Mouse (Mus musculus): ENCODE measurements around the gene Anapc15-ps. TPM values are rescaled to one million over a fixed set of nuclear protein-coding genes. Genes with fewer than 3 reads are reported as not detected.

The Anapc15-ps gene
- polyA plus RNA-seq, 1 experiment, result not detected

DNA sequence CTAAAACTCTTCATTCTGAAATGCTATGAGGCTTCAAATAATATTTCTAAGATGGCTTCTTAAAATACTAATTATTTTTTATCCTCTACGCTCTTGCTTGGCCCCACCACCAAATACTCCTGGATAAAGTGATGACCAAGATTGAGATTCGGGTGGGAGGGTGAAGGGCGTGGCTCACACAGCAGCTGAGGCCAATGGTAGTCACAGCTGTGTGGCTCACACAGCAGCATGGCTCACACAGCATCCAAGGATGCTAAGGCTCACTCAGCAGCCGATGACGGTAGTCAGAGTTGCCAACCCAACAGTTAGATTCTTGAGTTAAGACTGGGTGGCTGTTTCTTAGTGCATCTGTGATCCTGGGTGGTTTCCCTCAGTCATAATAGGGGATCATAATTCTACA lies 30.5 kb upstream of the Anapc15-ps start:
- no peaks in the 10 kb centered on the region for H3K27me3 ChIP-seq (replicated peaks; ENCODE audit: control insufficient read depth, insufficient read depth, low read length)
- H3K4me3 ChIP-seq (ENCODE audit: insufficient read depth, low read depth, low read length), result no peak overlapping the region
- no peak for DNase-seq
- TF ChIP-seq CTCF (conservative IDR thresholded peaks at IDR 0.05; ENCODE audit: insufficient read depth, insufficient read length, low read depth, low read length) (no peak), POLR2A (IDR thresholded peaks at IDR 0.05; ENCODE audit: low read depth, low read length) (no peak)
- H3K36me3 ChIP-seq (ENCODE audit: control insufficient read depth, insufficient read depth, low read length), result no peaks in the 10 kb centered on the region
- peaks cover 16% of the 10 kb centered on the region; the same call in 1 of the 2 replicates for H3K4me1 ChIP-seq (ENCODE audit: control insufficient read depth, insufficient read depth, low read length)
- 92% methylated on average over 5 of the region's 5 CpGs for WGBS
- no peak overlapping the region for H3K27ac ChIP-seq (ENCODE audit: insufficient read depth, low read depth, low read length)

DNA sequence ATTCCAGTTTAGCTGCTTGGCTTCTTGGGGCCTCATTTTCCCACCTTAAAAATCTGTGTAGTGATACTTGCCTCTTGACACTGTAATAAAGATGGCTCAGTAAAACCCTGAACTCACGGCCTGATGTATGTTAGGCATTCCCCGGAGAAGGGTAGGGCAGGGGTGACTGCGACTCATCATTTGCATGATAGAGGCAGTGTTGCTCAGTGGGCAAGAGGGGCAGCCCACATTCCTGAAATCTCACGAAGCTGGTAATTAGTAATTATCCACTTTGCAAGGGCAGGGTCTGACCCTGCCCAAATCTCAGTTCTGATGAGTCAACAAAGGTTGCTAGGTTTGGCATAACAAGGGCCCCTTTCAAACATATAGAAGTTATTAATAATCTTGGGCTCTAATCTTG lies 27.2 kb upstream of the Anapc15-ps start:
- no peak overlapping the region for H3K4me3 ChIP-seq (ENCODE audit: insufficient read depth, low read depth, low read length)
- no peak for DNase-seq
- H3K4me1 ChIP-seq (ENCODE audit: control insufficient read depth, insufficient read depth, low read length), result peaks cover 16% of the 10 kb centered on the region; the same call in 1 of the 2 replicates
- 84% methylated on average over 4 of the region's 4 CpGs for WGBS
- no peaks in the 10 kb centered on the region for H3K27me3 ChIP-seq (replicated peaks; ENCODE audit: control insufficient read depth, insufficient read depth, low read length)
- TF ChIP-seq POLR2A (IDR thresholded peaks at IDR 0.05; ENCODE audit: low read depth, low read length) (no peak), CTCF (conservative IDR thresholded peaks at IDR 0.05; ENCODE audit: insufficient read depth, insufficient read length, low read depth, low read length) (no peak)
- H3K36me3 ChIP-seq (ENCODE audit: control insufficient read depth, insufficient read depth, low read length), result no peaks in the 10 kb centered on the region
- no peak overlapping the region for H3K27ac ChIP-seq (ENCODE audit: insufficient read depth, low read depth, low read length)

GRCm38 (mm10) chr10:95698920-95699714 lies 25.9 kb upstream of the Anapc15-ps start:
- peak; percentile 94 for DNase-seq
- TF ChIP-seq CTCF (conservative IDR thresholded peaks at IDR 0.05; ENCODE audit: insufficient read depth, insufficient read length, low read depth, low read length), result no peak
- TF ChIP-seq POLR2A (IDR thresholded peaks at IDR 0.05; ENCODE audit: low read depth, low read length), result no peak

DNA sequence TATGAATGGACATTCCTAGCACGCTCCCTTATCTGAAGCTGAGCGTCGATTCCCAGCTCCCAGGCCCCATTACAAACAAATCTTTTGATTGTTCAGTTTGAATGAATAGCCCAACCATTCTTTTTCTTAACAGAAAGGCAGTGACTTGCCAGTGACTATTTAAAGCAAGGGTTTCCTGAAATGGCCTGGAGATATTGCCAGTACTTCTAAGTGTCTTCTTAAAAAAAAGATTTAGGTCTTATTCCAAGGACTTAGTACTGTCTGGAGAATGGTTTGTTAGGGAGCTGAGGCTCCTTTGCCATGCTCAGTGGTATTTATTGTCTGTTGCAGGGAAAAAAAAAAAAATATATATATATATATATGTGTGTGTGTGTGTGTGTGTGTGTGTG lies 23.0 kb upstream of the Anapc15-ps start:
- Histone ChIP-seq H3K27ac (ENCODE audit: insufficient read depth, low read depth, low read length) (no peak overlapping the region; the same call in 1 of the 2 replicates), H3K4me3 (ENCODE audit: insufficient read depth, low read depth, low read length) (no peak overlapping the region), H3K27me3 (replicated peaks; ENCODE audit: control insufficient read depth, insufficient read depth, low read length) (no peaks in the 10 kb centered on the region), H3K36me3 (ENCODE audit: control insufficient read depth, insufficient read depth, low read length) (no peaks in the 10 kb centered on the region), H3K4me1 (ENCODE audit: control insufficient read depth, insufficient read depth, low read length) (peaks cover 18% of the 10 kb centered on the region; the same call in 1 of the 2 replicates)
- no peak for TF ChIP-seq POLR2A (IDR thresholded peaks at IDR 0.05; ENCODE audit: low read depth, low read length)
- TF ChIP-seq CTCF (conservative IDR thresholded peaks at IDR 0.05; ENCODE audit: insufficient read depth, insufficient read length, low read depth, low read length), result no peak
- WGBS, result 55% methylated on average over 3 of the region's 3 CpGs
- no peak for DNase-seq

More at GRCm38 (mm10) chr10:95698920-95699714, 25.9 kb upstream of the Anapc15-ps start:
- H3K4me1 ChIP-seq (ENCODE audit: control insufficient read depth, insufficient read depth, low read length), result peaks cover 16% of the 10 kb centered on the region; the same call in 1 of the 2 replicates
- 65% methylated on average over 8 of the region's 8 CpGs for WGBS
- H3K27me3 ChIP-seq (replicated peaks; ENCODE audit: control insufficient read depth, insufficient read depth, low read length), result no peaks in the 10 kb centered on the region
- no peaks in the 10 kb centered on the region for H3K36me3 ChIP-seq (ENCODE audit: control insufficient read depth, insufficient read depth, low read length)
- peak overlapping the region; percentile 33; the same call in 1 of the 2 replicates for H3K27ac ChIP-seq (ENCODE audit: insufficient read depth, low read depth, low read length)
- H3K4me3 ChIP-seq (ENCODE audit: insufficient read depth, low read depth, low read length), result no peak overlapping the region

DNA sequence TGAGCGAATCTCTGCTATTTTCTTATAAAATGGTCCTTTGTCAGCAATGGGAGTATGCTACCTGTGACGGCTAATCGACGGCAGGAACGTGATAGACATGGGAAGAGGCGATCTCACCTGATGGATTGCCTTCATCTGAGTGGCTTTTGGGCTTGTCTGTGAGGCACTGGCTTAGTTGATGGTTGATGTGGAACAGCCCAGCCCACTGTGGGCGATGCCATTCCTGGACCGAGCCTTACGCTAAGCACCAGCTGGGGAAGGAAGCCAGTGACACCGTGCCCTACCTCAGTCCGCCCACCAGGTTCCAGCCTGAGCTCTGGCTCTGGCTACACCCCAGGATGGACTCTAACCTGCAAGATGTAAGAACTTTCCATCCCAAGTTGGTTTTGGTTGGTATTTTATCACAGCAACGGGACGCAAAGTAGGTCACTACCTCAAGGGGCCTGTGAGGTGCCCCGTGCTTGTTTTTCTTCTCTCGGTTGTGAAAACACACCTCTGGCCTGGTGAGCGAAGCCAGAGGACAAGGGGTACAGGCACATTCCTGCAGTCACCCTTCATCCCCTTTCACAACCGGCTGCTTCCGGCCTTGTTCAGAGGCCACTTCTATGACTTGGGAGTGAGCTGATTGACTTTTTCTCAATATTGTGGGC lies 22.5 kb upstream of the Anapc15-ps start:
- no peaks in the 10 kb centered on the region for H3K36me3 ChIP-seq (ENCODE audit: control insufficient read depth, insufficient read depth, low read length)
- peak; percentile 77 for DNase-seq
- no peak overlapping the region; the same call in 1 of the 2 replicates for H3K27ac ChIP-seq (ENCODE audit: insufficient read depth, low read depth, low read length)
- no peak overlapping the region for H3K4me3 ChIP-seq (ENCODE audit: insufficient read depth, low read depth, low read length)
- no peaks in the 10 kb centered on the region for H3K27me3 ChIP-seq (replicated peaks; ENCODE audit: control insufficient read depth, insufficient read depth, low read length)
- TF ChIP-seq CTCF (conservative IDR thresholded peaks at IDR 0.05; ENCODE audit: insufficient read depth, insufficient read length, low read depth, low read length) (0 out of 2 replicates have a peak, but pooled peaks have one; percentile 9), POLR2A (IDR thresholded peaks at IDR 0.05; ENCODE audit: low read depth, low read length) (no peak)
- WGBS, result 59% methylated on average over 18 of the region's 18 CpGs
- H3K4me1 ChIP-seq (ENCODE audit: control insufficient read depth, insufficient read depth, low read length), result peaks cover 18% of the 10 kb centered on the region; the same call in 1 of the 2 replicates

GRCm38 (mm10) chr10:95694559-95695251 lies 21.5 kb upstream of the Anapc15-ps start:
- Histone ChIP-seq H3K4me1 (ENCODE audit: control insufficient read depth, insufficient read depth, low read length) (peaks cover 18% of the 10 kb centered on the region; the same call in 1 of the 2 replicates), H3K27ac (ENCODE audit: insufficient read depth, low read depth, low read length) (no peak overlapping the region), H3K27me3 (replicated peaks; ENCODE audit: control insufficient read depth, insufficient read depth, low read length) (no peaks in the 10 kb centered on the region), H3K4me3 (ENCODE audit: insufficient read depth, low read depth, low read length) (no peak overlapping the region), H3K36me3 (ENCODE audit: control insufficient read depth, insufficient read depth, low read length) (no peaks in the 10 kb centered on the region)
- TF ChIP-seq POLR2A (IDR thresholded peaks at IDR 0.05; ENCODE audit: low read depth, low read length) (no peak), CTCF (conservative IDR thresholded peaks at IDR 0.05; ENCODE audit: insufficient read depth, insufficient read length, low read depth, low read length) (no peak)
- WGBS, result 51% methylated on average over 12 of the region's 12 CpGs
- peak; percentile 65 for DNase-seq

Measured in kidney, adult 2 months (tissue).